In genomic region chr9:14622848-14623247, GRCm38 (mm10) we compare ENCODE assay signal across 25 mouse cellular contexts. TPM values are rescaled to one million over a fixed set of nuclear protein-coding genes. Genes with fewer than 3 reads are reported as not detected.
DNase-seq lines count a peak whose midpoint lies in the region; ATAC-seq and TF ChIP-seq lines count a peak whose summit lies in the region.
"Had no signal": no experiment of that assay in that cellular context is flagged by ENCODE, and none has a peak within 500 bp of the region (broad histone marks: within the 10 kb centered on the region; RNA-seq: fewer than 3 reads in every experiment).

No protein-coding gene starts in this region.

- 29% methylated on average over 3 of the region's 3 CpGs for WGBS in kidney, embryonic 14.5 days

- no peak for DNase-seq in gastrocnemius, adult 2 months
- no peak for DNase-seq in gastrocnemius, adult 8-10 months (ENCODE audit: low spot score in 2 of 2)
- no peak for DNase-seq in kidney, postnatal 25 days
- peak; percentile 51 for DNase-seq in testis, postnatal 14 days (ENCODE audit: low spot score)
- DNase-seq in testis, postnatal 10 days (ENCODE audit: low spot score): no peak
- DNase-seq in T-cell, adult 2 months (ENCODE audit: low spot score): no peak
- DNase-seq: adrenal gland, adult 8-10 months; cerebellum, adult 11-12 months; cerebellum, postnatal 14 days; forebrain, postnatal 0 days; kidney, adult 8-10 months; layer of hippocampus, postnatal 36 days; liver; thymus, postnatal 25 days had no signal

- no peak for TF ChIP-seq CTCF in gastrocnemius, adult 2 months (IDR thresholded peaks at IDR 0.05)

- no peak overlapping the region for H3K9ac ChIP-seq in kidney, embryonic 14.5 days (ENCODE audit: low read depth, low read length)
- H3K9ac ChIP-seq: forebrain, postnatal 0 days; liver, embryonic 15.5 days; midbrain, embryonic 15.5 days; neural tube, embryonic 13.5 days had no signal

- no peak overlapping the region for H3K4me2 ChIP-seq in kidney, embryonic 14.5 days (replicated peaks; ENCODE audit: low read depth, low read length)
- H3K4me2 ChIP-seq: heart, embryonic 11.5 days; liver, embryonic 15.5 days; midbrain, embryonic 15.5 days; neural tube, embryonic 13.5 days had no signal

- peak overlapping the region; percentile 49 for H3K4me3 ChIP-seq in gastrocnemius, adult 2 months
- no peak overlapping the region for H3K4me3 ChIP-seq in kidney, embryonic 14.5 days (ENCODE audit: low read length)
- H3K4me3 ChIP-seq: liver, embryonic 15.5 days; midbrain, embryonic 15.5 days; neural tube, embryonic 13.5 days had no signal

- H3K27ac ChIP-seq in gastrocnemius, adult 2 months: peak overlapping the region; percentile 90
- H3K27ac ChIP-seq in kidney, embryonic 14.5 days (ENCODE audit: low read depth, low read length): no peak overlapping the region
- H3K27ac ChIP-seq: hindbrain, postnatal 0 days; liver, embryonic 15.5 days; macrophage; midbrain, embryonic 15.5 days; neural tube, embryonic 13.5 days had no signal

- no peaks in the 10 kb centered on the region for H3K36me3 ChIP-seq in kidney, embryonic 14.5 days (ENCODE audit: control insufficient read depth, insufficient read depth, low read length)
- H3K36me3 ChIP-seq: G1E; liver, embryonic 15.5 days; midbrain, embryonic 15.5 days; neural tube, embryonic 13.5 days had no signal

- intact Hi-C loops in gastrocnemius, adult 2 months (cut with DNase I): no loop called here

- no peaks in the 10 kb centered on the region for H3K9me3 ChIP-seq in kidney, embryonic 14.5 days (ENCODE audit: control insufficient read depth, low read length)
- H3K9me3 ChIP-seq: G1E; liver, embryonic 15.5 days; midbrain, embryonic 15.5 days; neural tube, embryonic 13.5 days had no signal

- 0 out of 2 replicates have a peak, but pooled peaks have one; percentile 67 for ATAC-seq in kidney, embryonic 14.5 days (ENCODE audit: low FRiP score, low TSS enrichment)
- ATAC-seq: activated CD4-positive, CD25-positive, alpha-beta regulatory T cell, adult 4 months; forebrain, postnatal 0 days; hindbrain, postnatal 0 days; lung, postnatal 0 days; midbrain, embryonic 15.5 days had no signal

- H3K4me1 ChIP-seq in kidney, embryonic 14.5 days (ENCODE audit: control insufficient read depth, insufficient read depth, low read length): peaks cover 13% of the 10 kb centered on the region; the same call in 1 of the 2 replicates
- H3K4me1 ChIP-seq: liver, embryonic 15.5 days; midbrain, embryonic 15.5 days; neural tube, embryonic 13.5 days had no signal

- H3K27me3 ChIP-seq in kidney, embryonic 14.5 days (ENCODE audit: control insufficient read depth, insufficient read depth, low read length): no peaks in the 10 kb centered on the region
- H3K27me3 ChIP-seq: CH12.LX; midbrain, embryonic 15.5 days; neural tube, embryonic 13.5 days had no signal

RNA-seq across cellular contexts. Expression of gene Amotl1, which starts 22.0 kb away (rescaled TPM):
- 100 to 1,000 TPM; 397 to 399 TPM for total RNA-seq in gastrocnemius, adult 2 months (2021)
- total RNA-seq in gastrocnemius, adult 8-10 months (2022): 100 to 1,000 TPM; 324 to 412 (median 352) TPM
- 19.1 and 32.9 TPM in 2 replicates for polyA plus RNA-seq in kidney, embryonic 14.5 days (2014; fragmentation: Nextera tagmentation; extraction: Ambion mirVana)
